27 mouse cellular contexts compared by ENCODE assay signal in the genomic region with DNA sequence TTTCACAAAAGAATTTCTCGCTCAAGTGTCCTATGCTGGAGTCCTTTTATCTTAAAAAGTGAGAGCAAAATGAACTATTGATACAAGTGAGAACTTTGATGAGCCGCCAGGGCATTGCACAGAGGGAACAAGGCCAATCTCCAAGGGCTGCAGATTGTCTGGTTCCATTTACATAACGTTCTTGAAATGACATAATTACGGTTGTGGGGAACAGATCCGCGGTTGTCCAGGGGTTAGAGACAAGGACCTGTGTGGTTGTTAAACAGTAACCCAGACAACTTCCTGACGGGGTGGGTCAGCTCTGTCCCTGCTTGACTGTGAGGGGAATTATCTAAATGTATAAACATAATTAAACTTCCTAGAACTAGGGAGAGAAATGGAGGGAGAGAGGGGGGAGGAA.
DNase-seq lines count a peak whose midpoint lies in the region; ATAC-seq and TF ChIP-seq lines count a peak whose summit lies in the region.
"Had no signal": no experiment of that assay in that cellular context is flagged by ENCODE, and none has a peak within 500 bp of the region (broad histone marks: within the 10 kb centered on the region; RNA-seq: fewer than 3 reads in every experiment).

No protein-coding gene starts in this region.

- H3K79me2 ChIP-seq in liver, adult 2 months (ENCODE audit: control insufficient read depth, insufficient read depth, low read length), result no peaks in the 10 kb centered on the region

- H3K9me3 ChIP-seq in liver, embryonic 11.5 days (ENCODE audit: control insufficient read depth, low read length), result 0 out of 2 replicates have a peak, but pooled peaks cover 2% of the 10 kb centered on the region
- H3K9me3 ChIP-seq: embryonic facial prominence, embryonic 15.5 days had no signal

- WGBS in liver, adult 2 months, result 19% methylated on average over 7 of the region's 7 CpGs
- WGBS in liver, embryonic 11.5 days, result 57% methylated on average over 7 of the region's 7 CpGs

- H3K4me1 ChIP-seq in liver, adult 2 months (ENCODE audit: control insufficient read depth, insufficient read depth, low read length), result no peaks in the 10 kb centered on the region
- H3K4me1 ChIP-seq in liver, embryonic 11.5 days (replicated peaks; ENCODE audit: control insufficient read depth, insufficient read depth, low read length), result no peaks in the 10 kb centered on the region; the same call in 1 of the 2 replicates
- H3K4me1 ChIP-seq: embryonic facial prominence, embryonic 15.5 days; heart, embryonic 12.5 days; hindbrain, embryonic 12.5 days; liver, embryonic 15.5 days had no signal

- H3K27ac ChIP-seq in liver, adult 2 months (replicated peaks; ENCODE audit: insufficient read depth, low read depth, low read length), result no peak overlapping the region
- H3K27ac ChIP-seq in liver, embryonic 11.5 days (ENCODE audit: low read depth, low read length), result no peak overlapping the region
- H3K27ac ChIP-seq: embryonic facial prominence, embryonic 15.5 days; hindbrain, embryonic 12.5 days; left cerebral cortex, adult 2 months; liver, embryonic 15.5 days; macrophage; neural tube, embryonic 15.5 days had no signal

- H3K9ac ChIP-seq in liver, adult 2 months (ENCODE audit: low read depth, low read length), result no peak overlapping the region
- H3K9ac ChIP-seq in liver, embryonic 11.5 days (ENCODE audit: low read depth, low read length), result no peak overlapping the region
- H3K9ac ChIP-seq: embryonic facial prominence, embryonic 15.5 days; heart, embryonic 12.5 days; hindbrain, embryonic 12.5 days; liver, embryonic 15.5 days; neural tube, embryonic 15.5 days had no signal

- H3K36me3 ChIP-seq in liver, adult 2 months (ENCODE audit: control insufficient read depth, insufficient read depth, low read length), result no peaks in the 10 kb centered on the region
- no peaks in the 10 kb centered on the region for H3K36me3 ChIP-seq in liver, embryonic 11.5 days (ENCODE audit: control insufficient read depth, insufficient read depth, low read length)
- H3K36me3 ChIP-seq: embryonic facial prominence, embryonic 15.5 days; heart, embryonic 12.5 days; hindbrain, embryonic 12.5 days; liver, embryonic 15.5 days; neural tube, embryonic 15.5 days had no signal

- H3K27me3 ChIP-seq in liver, adult 2 months (ENCODE audit: control insufficient read depth, insufficient read depth, low read length), result no peaks in the 10 kb centered on the region
- no peaks in the 10 kb centered on the region for H3K27me3 ChIP-seq in liver, embryonic 11.5 days (replicated peaks; ENCODE audit: control insufficient read depth, insufficient read depth, low read length)
- H3K27me3 ChIP-seq: embryonic facial prominence, embryonic 15.5 days; heart, embryonic 12.5 days; hindbrain, embryonic 12.5 days; liver, embryonic 15.5 days; neural tube, embryonic 15.5 days had no signal

- no peak overlapping the region for H3K4me2 ChIP-seq in liver, embryonic 11.5 days
- H3K4me2 ChIP-seq: embryonic facial prominence, embryonic 15.5 days; heart, embryonic 12.5 days; hindbrain, embryonic 12.5 days; liver, embryonic 15.5 days; neural tube, embryonic 15.5 days had no signal

- ATAC-seq in liver, embryonic 11.5 days (replicated peaks; ENCODE audit: low FRiP score), result no peak
- ATAC-seq: forebrain, embryonic 16.5 days had no signal

- no peak for TF ChIP-seq CTCF in liver, adult 2 months (IDR thresholded peaks at IDR 0.05; ENCODE audit: low read depth, low read length)

- no peak overlapping the region for H3K4me3 ChIP-seq in liver, adult 2 months (ENCODE audit: insufficient read depth, low read depth, low read length)
- no peak overlapping the region for H3K4me3 ChIP-seq in liver, embryonic 11.5 days (ENCODE audit: low read depth, low read length)
- H3K4me3 ChIP-seq: embryonic facial prominence, embryonic 15.5 days; heart, embryonic 12.5 days; hindbrain, embryonic 12.5 days; left cerebral cortex, adult 2 months; liver, embryonic 15.5 days; neural tube, embryonic 15.5 days had no signal

- no peak for TF ChIP-seq POLR2A in liver, adult 2 months (IDR thresholded peaks at IDR 0.05; ENCODE audit: extremely low read depth, insufficient read depth, low read length)

- DNase-seq in cerebellum, adult 9-10 months, result peak; percentile 14
- no peak for DNase-seq in cerebellum, postnatal 36 days
- DNase-seq in liver, adult 2 months (ENCODE audit: extremely low read depth, low read depth, low spot score), result peak; percentile 42
- no peak for DNase-seq in liver, embryonic 11.5 days (ENCODE audit: low spot score)
- peak; percentile 23 for DNase-seq in retina, postnatal 1 day
- no peak for DNase-seq in retina, embryonic 14.5 days (ENCODE audit: low spot score)
- DNase-seq in lung, postnatal 36 days, result peak; percentile 20
- no peak for DNase-seq in thymus, postnatal 36 days
- DNase-seq: adrenal gland, postnatal 36 days; cerebellum, postnatal 25 days; embryo, embryonic 11 days; gastrocnemius, postnatal 14 days; heart, adult 18-20 months; heart, postnatal 10 days; kidney, adult 8-10 months; layer of hippocampus, adult 9-11 months; right cerebral cortex, adult 18-20 months; right cerebral cortex, postnatal 4 days; thymus, postnatal 14 days had no signal

Comparison
In these comparisons a context has a peak if more than half of its experiments do, and no peak if none do; other contexts are left out.
1. DNase-seq: peak in cerebellum, adult 9-10 months (single experiment), liver, adult 2 months (single experiment), retina, postnatal 1 day (single experiment) and lung, postnatal 36 days (single experiment); none in cerebellum, postnatal 36 days (0 of 2), liver, embryonic 11.5 days (single experiment), retina, embryonic 14.5 days (single experiment) and thymus, postnatal 36 days (0 of 2).